Mouse (Mus musculus): ENCODE data around the gene Tmem106c.

Gene Tmem106c

DNA sequence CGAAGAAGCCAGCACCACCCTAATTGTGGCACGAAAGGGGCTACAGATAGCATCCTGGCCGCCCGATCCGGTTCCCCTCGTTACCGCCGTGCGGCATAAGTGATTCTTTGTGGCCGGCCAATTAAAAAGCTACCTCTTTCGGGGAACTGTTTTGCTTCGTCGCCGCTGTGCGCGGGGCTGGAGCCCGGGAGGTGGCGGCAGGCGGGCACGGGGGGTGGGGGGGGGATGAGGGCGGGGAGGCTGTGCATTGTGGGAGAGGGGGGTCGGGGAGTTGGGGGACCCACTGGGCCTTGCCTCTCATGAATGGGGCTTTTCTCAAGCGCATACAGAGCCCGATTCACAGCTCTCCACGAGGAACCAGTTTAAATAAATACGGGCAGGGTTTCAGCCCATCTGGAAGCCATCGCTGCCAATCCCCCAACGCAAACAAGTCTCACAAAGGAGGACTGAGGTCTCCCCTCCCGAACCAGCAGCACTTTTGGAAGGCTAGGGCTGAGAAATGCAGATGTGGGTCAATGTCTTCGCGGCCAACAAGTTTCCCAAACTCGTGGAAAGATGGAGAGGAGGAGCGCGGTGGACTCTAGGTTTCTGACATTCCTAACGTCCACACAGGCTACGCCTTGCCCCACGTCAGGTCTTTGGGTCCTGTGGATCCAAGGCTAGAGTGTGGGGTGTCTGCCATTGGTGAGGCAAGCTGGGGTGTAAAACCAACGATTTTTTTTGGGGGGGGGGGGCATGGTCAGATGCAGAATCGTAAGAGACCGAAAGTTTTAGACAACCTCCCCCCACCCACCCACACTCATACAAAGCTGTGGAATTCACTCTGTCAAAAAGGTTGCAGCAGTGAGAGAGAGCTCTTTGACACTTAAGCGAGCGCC lies 38.4 kb downstream of the Tmem106c start:
- DNase-seq = no peak

DNA sequence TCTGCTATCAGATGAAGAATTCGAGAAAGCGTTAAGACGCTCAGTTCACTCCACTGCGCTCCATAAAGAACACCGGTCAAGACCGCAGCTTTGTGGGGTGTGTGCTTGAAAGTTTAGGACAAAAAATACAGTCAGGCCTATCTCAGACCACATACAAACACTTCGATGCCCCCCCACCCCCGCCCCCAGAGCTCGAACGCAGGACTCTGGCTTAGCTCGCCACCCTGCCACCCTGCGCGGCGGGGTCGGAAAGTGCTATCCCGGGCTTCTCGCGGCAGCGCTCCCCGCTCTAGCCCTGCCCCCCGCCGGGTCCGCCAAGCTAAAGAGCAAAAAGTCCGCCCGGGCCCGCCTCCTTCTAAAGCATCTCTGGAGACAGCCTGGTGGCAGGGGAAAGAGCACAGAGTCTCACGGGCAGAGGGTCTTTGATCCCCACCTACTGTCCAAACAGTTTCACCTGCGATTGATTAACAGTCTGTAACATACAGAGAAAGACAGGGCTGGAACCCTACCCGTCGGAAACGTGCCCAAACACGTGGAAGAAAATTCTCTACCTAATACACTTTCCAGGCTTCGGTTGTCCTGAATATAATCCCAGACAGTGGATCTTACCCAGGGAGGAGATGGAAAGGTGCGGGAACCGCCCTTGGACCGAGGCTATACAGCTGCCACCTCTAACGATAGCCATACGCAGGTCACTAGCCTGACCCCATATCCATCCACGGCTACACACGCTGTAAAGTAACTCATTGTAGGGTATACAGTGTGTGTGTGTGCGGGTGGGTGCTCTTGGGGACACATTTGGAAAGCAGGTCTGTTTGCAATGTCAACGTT lies 39.2 kb downstream of the Tmem106c start:
- peak in 1 of 2 experiments; percentile 34 for DNase-seq

DNA sequence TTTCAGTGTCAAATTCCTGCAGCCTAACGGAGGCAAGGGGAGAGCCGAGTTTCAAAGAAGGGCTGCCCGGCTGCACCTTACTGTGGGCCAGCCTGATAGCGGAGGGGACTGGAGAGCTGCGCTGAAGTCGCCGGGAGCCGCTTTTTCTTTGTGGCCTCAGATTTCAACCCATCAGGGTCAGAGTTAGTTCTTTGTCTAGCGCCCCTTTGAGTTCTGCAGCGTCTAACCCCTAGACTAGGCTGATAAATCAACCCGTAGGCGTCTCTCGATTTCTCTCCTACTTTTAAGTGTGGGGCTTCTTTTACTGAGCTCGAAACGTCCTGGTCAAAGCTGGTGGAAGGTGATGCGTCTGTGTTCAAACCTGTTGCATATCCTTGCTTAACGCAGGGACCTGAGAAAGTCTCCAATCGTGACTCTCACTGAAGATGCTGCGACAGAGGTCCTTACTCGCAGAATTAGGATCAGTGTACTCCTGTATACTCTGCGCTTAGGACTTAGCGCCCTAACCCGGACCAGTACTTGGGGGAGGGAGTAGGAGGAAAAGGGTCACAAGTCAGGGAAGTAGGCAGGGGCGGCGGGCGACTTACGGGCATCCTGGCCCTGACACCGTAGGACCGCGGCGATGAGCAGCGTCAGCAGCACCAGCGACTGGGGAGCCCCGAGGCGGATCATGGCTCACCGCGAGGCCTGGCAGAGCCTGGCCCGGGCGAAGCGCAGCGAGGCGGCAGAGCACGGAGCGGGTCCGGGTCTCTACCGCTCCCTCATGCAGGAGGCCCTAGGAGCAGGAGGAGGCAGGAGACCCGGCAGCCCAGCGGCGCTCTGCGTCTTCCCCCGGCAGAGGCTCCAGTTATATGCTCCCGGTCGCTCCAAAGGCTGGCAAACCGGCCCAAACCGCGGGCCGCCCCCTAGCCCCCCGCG lies 40.1 kb downstream of the Tmem106c start, which contains the start of gene Col2a1:
TSS of gene Col2a1 (minus strand) at position 874 of the 918 bp plus-strand sequence.
- no peak for DNase-seq

DNA sequence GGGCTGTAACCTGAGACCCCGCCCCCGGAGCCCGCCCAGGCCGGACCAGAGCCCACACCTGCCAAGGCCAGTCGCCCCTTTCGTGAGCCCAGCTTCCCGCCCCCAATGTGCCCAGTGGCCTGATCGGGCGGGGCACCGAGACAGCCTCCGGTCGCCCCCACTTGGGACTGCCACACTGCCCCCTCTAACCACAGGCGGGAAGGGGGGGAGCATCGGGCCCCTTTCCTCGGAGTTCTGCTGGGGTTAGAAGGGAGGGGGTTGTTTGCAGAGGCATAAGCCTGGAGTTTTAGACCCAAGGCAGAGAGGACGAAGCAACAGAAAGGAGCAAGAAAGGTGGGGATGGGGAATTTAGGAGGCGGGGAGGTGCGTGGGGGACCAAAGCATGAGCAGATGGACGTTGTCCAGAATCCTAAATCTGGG lies 40.8 kb downstream of the Tmem106c start:
- no peak for DNase-seq

DNA sequence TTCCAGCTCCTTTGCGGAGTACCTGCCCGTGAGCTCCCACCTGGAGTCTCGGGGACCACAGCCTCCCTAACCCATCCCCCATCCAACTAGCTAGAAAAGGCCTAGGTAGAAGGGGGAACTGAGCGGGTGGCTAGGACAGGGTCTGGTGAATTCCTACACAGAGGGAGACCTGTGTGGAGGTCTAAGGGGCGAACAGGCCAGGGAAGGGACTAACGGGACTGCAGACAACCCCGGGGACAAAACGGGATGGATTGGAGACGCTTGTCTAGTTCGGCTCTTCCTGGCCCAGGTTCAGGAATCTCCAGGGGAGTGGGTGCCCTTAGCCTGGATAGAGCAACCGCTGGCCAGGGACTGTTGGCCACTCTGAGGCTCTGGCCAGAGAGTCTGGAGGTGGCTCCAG lies 41.2 kb downstream of the Tmem106c start:
- no peak for DNase-seq

DNA sequence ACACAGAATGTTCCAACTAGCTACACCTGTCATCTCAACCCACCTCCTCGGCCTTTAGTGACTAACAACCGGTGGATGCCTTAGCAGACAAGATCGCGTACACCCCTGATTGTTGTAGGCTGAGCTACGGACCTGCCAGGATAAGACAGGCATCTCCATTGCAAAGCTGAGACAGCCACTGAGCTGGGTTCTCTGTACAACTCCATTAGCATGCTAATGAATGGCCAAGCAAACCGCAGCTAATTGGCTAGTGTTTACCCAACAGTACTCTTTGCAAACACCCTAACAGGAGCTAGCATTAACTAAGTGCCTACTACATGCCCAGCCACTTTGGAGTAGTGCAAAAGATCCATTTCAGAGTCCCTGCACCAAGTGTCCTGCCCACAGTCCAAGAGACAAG lies 48.8 kb downstream of the Tmem106c start:
- no peak for DNase-seq

DNA sequence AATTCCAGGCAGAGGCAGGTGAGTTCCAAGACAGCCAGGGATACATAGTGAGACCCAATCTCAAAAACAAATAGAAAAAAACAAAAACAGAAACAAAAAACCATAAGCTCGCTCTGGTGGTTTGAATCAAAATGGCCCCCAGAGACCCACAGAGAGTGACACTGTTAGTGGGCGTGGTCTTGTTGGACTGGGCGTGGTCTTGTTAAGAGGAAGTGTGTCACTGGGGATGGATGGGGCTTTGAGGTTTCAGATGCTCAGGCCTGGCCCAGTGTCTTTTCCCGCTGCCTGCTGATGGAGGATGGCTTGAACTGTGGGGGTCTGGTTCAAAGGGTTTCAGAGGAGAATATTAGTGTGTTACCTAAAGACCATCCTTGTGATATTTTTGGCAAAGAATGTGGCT lies 53.9 kb downstream of the Tmem106c start:
- no peak for DNase-seq

DNA sequence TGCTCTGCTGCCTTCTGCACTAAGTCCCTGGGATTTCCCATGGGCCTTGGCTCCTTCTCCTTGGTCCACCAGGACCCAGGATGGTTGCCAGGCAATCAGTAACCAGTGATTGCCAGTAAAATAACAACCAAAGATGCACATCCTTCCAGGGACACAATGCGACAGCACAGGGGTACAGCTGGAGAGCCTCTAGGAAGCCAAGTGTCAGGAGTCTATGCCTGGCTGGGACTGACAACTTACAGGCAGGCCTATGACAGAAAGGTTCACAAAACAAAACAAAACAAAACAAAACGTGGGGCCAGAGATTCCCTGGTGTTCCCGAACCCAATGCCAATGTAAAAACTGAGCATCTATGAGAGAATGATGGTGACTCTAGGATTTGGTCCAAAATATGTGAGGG lies 55.0 kb downstream of the Tmem106c start:
- no peak for DNase-seq
